13 mouse cellular contexts compared by ENCODE assay signal in the genomic region with DNA sequence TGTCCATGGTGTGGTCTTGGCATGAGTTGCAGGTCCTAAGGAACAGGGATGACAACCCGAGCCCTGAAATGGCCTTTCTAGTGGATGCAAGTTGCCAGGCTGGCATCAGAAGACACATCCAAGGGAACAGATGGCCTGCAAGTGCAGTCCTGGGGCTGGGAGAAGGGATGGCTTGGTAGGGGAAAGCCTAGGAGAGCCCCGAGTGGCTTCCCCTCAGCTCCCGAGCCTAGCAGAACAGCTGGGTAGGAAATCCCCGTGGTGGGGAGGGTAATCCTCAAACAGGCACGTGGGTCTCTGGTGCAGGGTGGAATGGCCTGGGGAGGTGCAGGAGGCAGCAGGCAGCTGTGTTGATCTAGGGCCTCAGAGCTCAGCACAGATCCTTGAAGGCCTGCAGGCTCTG. TPM values are rescaled to one million over a fixed set of nuclear protein-coding genes. Genes with fewer than 3 reads are reported as not detected.
DNase-seq lines count a peak whose midpoint lies in the region; ATAC-seq lines count a peak whose summit lies in the region.
"Had no signal": no experiment of that assay in that cellular context is flagged by ENCODE, and none has a peak within 500 bp of the region (broad histone marks: within the 10 kb centered on the region; RNA-seq: fewer than 3 reads in every experiment).

No protein-coding gene starts in this region.

- peaks cover 47% of the 10 kb centered on the region for H3K36me3 ChIP-seq in forebrain, embryonic 14.5 days (ENCODE audit: control insufficient read depth, insufficient read depth, low read length)
- peaks cover 20% of the 10 kb centered on the region for H3K36me3 ChIP-seq in forebrain, embryonic 16.5 days (ENCODE audit: control insufficient read depth, insufficient read depth)
- H3K36me3 ChIP-seq in midbrain, embryonic 11.5 days (ENCODE audit: control insufficient read depth, insufficient read depth, low read length) = peaks cover 22% of the 10 kb centered on the region
- peaks cover 57% of the 10 kb centered on the region for H3K36me3 ChIP-seq in midbrain, embryonic 10.5 days
- peaks cover 45% of the 10 kb centered on the region for H3K36me3 ChIP-seq in midbrain, embryonic 14.5 days (ENCODE audit: control insufficient read depth, insufficient read depth, low read length)

- WGBS in forebrain, embryonic 14.5 days = 68% methylated on average over 5 of the region's 5 CpGs
- WGBS in forebrain, embryonic 16.5 days = 52% methylated on average over 5 of the region's 5 CpGs
- 66% methylated on average over 5 of the region's 5 CpGs for WGBS in midbrain, embryonic 11.5 days
- WGBS in midbrain, embryonic 10.5 days = 69% methylated on average over 5 of the region's 5 CpGs
- 48% methylated on average over 5 of the region's 5 CpGs for WGBS in midbrain, embryonic 14.5 days

- no peaks in the 10 kb centered on the region for H3K9me3 ChIP-seq in forebrain, embryonic 14.5 days (replicated peaks; ENCODE audit: control insufficient read depth, low read length)
- no peaks in the 10 kb centered on the region for H3K9me3 ChIP-seq in forebrain, embryonic 16.5 days (ENCODE audit: control insufficient read depth, low read length)
- no peaks in the 10 kb centered on the region for H3K9me3 ChIP-seq in midbrain, embryonic 11.5 days (ENCODE audit: control insufficient read depth, low read length)
- no peaks in the 10 kb centered on the region for H3K9me3 ChIP-seq in midbrain, embryonic 10.5 days (replicated peaks)
- H3K9me3 ChIP-seq in midbrain, embryonic 14.5 days (ENCODE audit: control insufficient read depth, low read length) = no peaks in the 10 kb centered on the region
- H3K9me3 ChIP-seq: G1E had no signal

- H3K4me2 ChIP-seq in forebrain, embryonic 14.5 days (ENCODE audit: low read length) = no peak overlapping the region
- no peak overlapping the region for H3K4me2 ChIP-seq in forebrain, embryonic 16.5 days (ENCODE audit: low read length)
- H3K4me2 ChIP-seq in midbrain, embryonic 11.5 days = no peak overlapping the region
- no peak overlapping the region for H3K4me2 ChIP-seq in midbrain, embryonic 14.5 days (ENCODE audit: low read length)

- 0 out of 2 replicates have a peak overlapping the region, but pooled peaks have one; percentile 5 for H3K9ac ChIP-seq in forebrain, embryonic 14.5 days (ENCODE audit: low read length)
- H3K9ac ChIP-seq in forebrain, embryonic 16.5 days (replicated peaks; ENCODE audit: low read depth, low read length) = no peak overlapping the region
- H3K9ac ChIP-seq in midbrain, embryonic 11.5 days (ENCODE audit: low read length) = no peak overlapping the region
- H3K9ac ChIP-seq in midbrain, embryonic 14.5 days (replicated peaks; ENCODE audit: low read length) = no peak overlapping the region

- H3K27me3 ChIP-seq in forebrain, embryonic 14.5 days (replicated peaks; ENCODE audit: control insufficient read depth, insufficient read depth, low read length) = no peaks in the 10 kb centered on the region
- no peaks in the 10 kb centered on the region for H3K27me3 ChIP-seq in forebrain, embryonic 16.5 days (replicated peaks; ENCODE audit: control insufficient read depth, insufficient read depth, low read length)
- H3K27me3 ChIP-seq in midbrain, embryonic 11.5 days (ENCODE audit: control insufficient read depth, insufficient read depth, low read length) = no peaks in the 10 kb centered on the region
- no peaks in the 10 kb centered on the region for H3K27me3 ChIP-seq in midbrain, embryonic 10.5 days (ENCODE audit: low read depth, poor library complexity, severe bottlenecking)
- no peaks in the 10 kb centered on the region for H3K27me3 ChIP-seq in midbrain, embryonic 14.5 days (ENCODE audit: control insufficient read depth, insufficient read depth, low read length)

- ATAC-seq in forebrain, embryonic 14.5 days = no peak
- ATAC-seq in forebrain, embryonic 16.5 days = no peak
- ATAC-seq in midbrain, embryonic 11.5 days (ENCODE audit: low FRiP score) = no peak
- no peak for ATAC-seq in midbrain, embryonic 14.5 days (ENCODE audit: low FRiP score, low TSS enrichment)
- no peak for ATAC-seq in megakaryocyte, adult 5-6 weeks (ENCODE audit: poor library complexity, severe bottlenecking)

- no peak overlapping the region for H3K27ac ChIP-seq in forebrain, embryonic 14.5 days (ENCODE audit: low read depth, low read length)
- H3K27ac ChIP-seq in forebrain, embryonic 16.5 days (ENCODE audit: low read length) = no peak overlapping the region
- H3K27ac ChIP-seq in midbrain, embryonic 11.5 days (ENCODE audit: low read depth, low read length) = no peak overlapping the region
- no peak overlapping the region for H3K27ac ChIP-seq in midbrain, embryonic 10.5 days (replicated peaks)
- H3K27ac ChIP-seq in midbrain, embryonic 14.5 days (replicated peaks; ENCODE audit: low read depth, low read length) = no peak overlapping the region

- H3K4me1 ChIP-seq in forebrain, embryonic 14.5 days (ENCODE audit: control insufficient read depth, insufficient read depth, low read length) = no peaks in the 10 kb centered on the region
- no peaks in the 10 kb centered on the region for H3K4me1 ChIP-seq in forebrain, embryonic 16.5 days (replicated peaks; ENCODE audit: control insufficient read depth, insufficient read depth, low read length)
- H3K4me1 ChIP-seq in midbrain, embryonic 11.5 days (ENCODE audit: control insufficient read depth, insufficient read depth, low read length) = no peaks in the 10 kb centered on the region
- H3K4me1 ChIP-seq in midbrain, embryonic 10.5 days = peaks cover 10% of the 10 kb centered on the region
- H3K4me1 ChIP-seq in midbrain, embryonic 14.5 days (ENCODE audit: control insufficient read depth, insufficient read depth, low read length) = no peaks in the 10 kb centered on the region

- no peak for DNase-seq in forebrain, embryonic 14.5 days (ENCODE audit: low spot score)
- DNase-seq in midbrain, embryonic 11.5 days (ENCODE audit: low spot score, missing footprints) = peak; percentile 64
- DNase-seq in midbrain, embryonic 10.5 days (ENCODE audit: low spot score) = no peak
- peak; percentile 71 for DNase-seq in cerebellum, postnatal 14 days
- peak; percentile 15 for DNase-seq in midbrain, embryonic 14.5 days
- DNase-seq in lung, postnatal 10 days = no peak
- DNase-seq: thymus, adult 18-20 months had no signal

- no peak overlapping the region for H3K4me3 ChIP-seq in forebrain, embryonic 14.5 days (ENCODE audit: low read depth, low read length)
- no peak overlapping the region for H3K4me3 ChIP-seq in forebrain, embryonic 16.5 days (replicated peaks; ENCODE audit: low read length)
- H3K4me3 ChIP-seq in midbrain, embryonic 11.5 days (ENCODE audit: low read depth, low read length) = no peak overlapping the region
- H3K4me3 ChIP-seq in midbrain, embryonic 10.5 days = no peak overlapping the region
- no peak overlapping the region for H3K4me3 ChIP-seq in midbrain, embryonic 14.5 days (replicated peaks; ENCODE audit: low read depth, low read length)

RNA-seq across cellular contexts. Expression of a gene that starts 7.4 kb away (rescaled TPM):
- 90.5 and 95.3 TPM in 2 replicates for polyA plus RNA-seq in forebrain, embryonic 14.5 days (2014; fragmentation: Nextera tagmentation; extraction: Ambion mirVana)
- 84.1 and 106 TPM in 2 replicates for polyA plus RNA-seq in forebrain, embryonic 16.5 days (2015; fragmentation: Nextera tagmentation; extraction: Ambion mirVana)
- 43.5 and 46.3 TPM in 2 replicates for polyA plus RNA-seq in midbrain, embryonic 11.5 days (2014; fragmentation: Nextera tagmentation; extraction: Ambion mirVana)
- polyA plus RNA-seq in midbrain, embryonic 10.5 days (2016; fragmentation: Nextera tagmentation; extraction: Ambion mirVana) = 48.7 and 50.3 TPM in 2 replicates
- 92.1 and 113 TPM in 2 replicates for polyA plus RNA-seq in midbrain, embryonic 14.5 days (2014; fragmentation: Nextera tagmentation; extraction: Ambion mirVana)
- 6.3 and 10.3 TPM in 2 replicates for total RNA-seq in megakaryocyte, adult 5-6 weeks (2015)
- total RNA-seq in megakaryocyte, adult 5-6 weeks (2017) = 7.3 and 8.1 TPM in 2 replicates

RNA-seq across cellular contexts. Expression of a gene that starts 21.6 kb away (rescaled TPM):
- not detected in 2 replicates for polyA plus RNA-seq in forebrain, embryonic 14.5 days (2014; fragmentation: Nextera tagmentation; extraction: Ambion mirVana)
- polyA plus RNA-seq in forebrain, embryonic 16.5 days (2015; fragmentation: Nextera tagmentation; extraction: Ambion mirVana) = 0.06 TPM in 1 of 2 replicates, not detected in the other
- polyA plus RNA-seq in midbrain, embryonic 11.5 days (2014; fragmentation: Nextera tagmentation; extraction: Ambion mirVana) = not detected in 2 replicates
- 0.06 TPM in 1 of 2 replicates, not detected in the other for polyA plus RNA-seq in midbrain, embryonic 10.5 days (2016; fragmentation: Nextera tagmentation; extraction: Ambion mirVana)
- not detected in 2 replicates for polyA plus RNA-seq in midbrain, embryonic 14.5 days (2014; fragmentation: Nextera tagmentation; extraction: Ambion mirVana)
- not detected in 2 replicates for total RNA-seq in megakaryocyte, adult 5-6 weeks (2015)
- not detected in 2 replicates for total RNA-seq in megakaryocyte, adult 5-6 weeks (2017)
- total RNA-seq: heart, postnatal 25 days; left cerebral cortex, adult 18-20 months; monocyte, adult 5-6 weeks had no signal
- polyA plus RNA-seq: G1E had no signal

RNA-seq across cellular contexts. Expression of a gene that starts 26.3 kb away (rescaled TPM):
- 0.10 and 0.28 TPM in 2 replicates for polyA plus RNA-seq in forebrain, embryonic 14.5 days (2014; fragmentation: Nextera tagmentation; extraction: Ambion mirVana)
- polyA plus RNA-seq in forebrain, embryonic 16.5 days (2015; fragmentation: Nextera tagmentation; extraction: Ambion mirVana) = 0.39 and 0.41 TPM in 2 replicates
- not detected in 2 replicates for polyA plus RNA-seq in midbrain, embryonic 11.5 days (2014; fragmentation: Nextera tagmentation; extraction: Ambion mirVana)
- polyA plus RNA-seq in midbrain, embryonic 10.5 days (2016; fragmentation: Nextera tagmentation; extraction: Ambion mirVana) = not detected in 2 replicates
- 2.0 TPM in 1 of 2 replicates, not detected in the other for polyA plus RNA-seq in midbrain, embryonic 14.5 days (2014; fragmentation: Nextera tagmentation; extraction: Ambion mirVana)
- 4.3 and 9.3 TPM in 2 replicates for total RNA-seq in megakaryocyte, adult 5-6 weeks (2015)
- total RNA-seq in megakaryocyte, adult 5-6 weeks (2017) = 1.3 and 2.4 TPM in 2 replicates

RNA-seq across cellular contexts. Expression of a gene that starts 52.6 kb away (rescaled TPM):
- 2.3 and 2.6 TPM in 2 replicates for polyA plus RNA-seq in forebrain, embryonic 14.5 days (2014; fragmentation: Nextera tagmentation; extraction: Ambion mirVana)
- 2.8 and 3.5 TPM in 2 replicates for polyA plus RNA-seq in forebrain, embryonic 16.5 days (2015; fragmentation: Nextera tagmentation; extraction: Ambion mirVana)
- 1.3 and 1.8 TPM in 2 replicates for polyA plus RNA-seq in midbrain, embryonic 11.5 days (2014; fragmentation: Nextera tagmentation; extraction: Ambion mirVana)
- polyA plus RNA-seq in midbrain, embryonic 10.5 days (2016; fragmentation: Nextera tagmentation; extraction: Ambion mirVana) = 0.54 and 0.88 TPM in 2 replicates
- polyA plus RNA-seq in midbrain, embryonic 14.5 days (2014; fragmentation: Nextera tagmentation; extraction: Ambion mirVana) = 2.5 and 7.9 TPM in 2 replicates
- 55.8 and 59.4 TPM in 2 replicates for total RNA-seq in megakaryocyte, adult 5-6 weeks (2015)
- 32.3 TPM in 2 replicates for total RNA-seq in megakaryocyte, adult 5-6 weeks (2017)
- polyA plus RNA-seq: G1E had no signal

Comparison
In these comparisons a context has a peak if more than half of its experiments do, and no peak if none do; other contexts are left out.
1. DNase-seq: peak in midbrain, embryonic 11.5 days (single experiment), cerebellum, postnatal 14 days (2 of 2) and midbrain, embryonic 14.5 days (single experiment); none in forebrain, embryonic 14.5 days (single experiment), midbrain, embryonic 10.5 days (single experiment) and lung, postnatal 10 days (single experiment).